Mouse (Mus musculus) kidney, adult 11 months (tissue): ENCODE measurements around the gene Rmdn3.

ENCODE experiments used
- DNase-seq: peaks from one replicate; pipeline ENCODE4 v3.0.0; 2022

Rmdn3 gene

GRCm38 (mm10) chr2:119156681-119157572, at the start of gene Rmdn3:
Gene Rmdn3 (minus strand): TSS chr2:119157034.
- peak; percentile 94 for DNase-seq

- no peak for DNase-seq
Measured at GRCm38 (mm10) chr2:119203871-119204460, 47.1 kb upstream of the Rmdn3 start.

- DNase-seq: no peak
Measured at GRCm38 (mm10) chr2:119202914-119203453, 46.1 kb upstream of the Rmdn3 start.

- no peak for DNase-seq
Measured at GRCm38 (mm10) chr2:119198934-119199333, 42.1 kb upstream of the Rmdn3 start.

- DNase-seq: no peak
Measured at GRCm38 (mm10) chr2:119198049-119198448, 41.2 kb upstream of the Rmdn3 start.

- DNase-seq: no peak
Measured at GRCm38 (mm10) chr2:119197493-119197892, 40.7 kb upstream of the Rmdn3 start.

GRCm38 (mm10) chr2:119196316-119197108, 39.7 kb upstream of the Rmdn3 start:
- DNase-seq: no peak

- no peak for DNase-seq
Measured at GRCm38 (mm10) chr2:119194140-119194539, 37.3 kb upstream of the Rmdn3 start.

GRCm38 (mm10) chr2:119190969-119191368, 34.1 kb upstream of the Rmdn3 start:
- DNase-seq: no peak

- DNase-seq: peak; percentile 68
Measured at GRCm38 (mm10) chr2:119189029-119189710, 32.3 kb upstream of the Rmdn3 start.

- no peak for DNase-seq
Measured at GRCm38 (mm10) chr2:119182914-119183313, 26.1 kb upstream of the Rmdn3 start.

- no peak for DNase-seq
Measured at GRCm38 (mm10) chr2:119177384-119177939, 20.6 kb upstream of the Rmdn3 start.

GRCm38 (mm10) chr2:119176761-119177160, 19.9 kb upstream of the Rmdn3 start:
- peak; percentile 27 for DNase-seq

GRCm38 (mm10) chr2:119175614-119176013, 18.8 kb upstream of the Rmdn3 start:
- DNase-seq: peak; percentile 29

- DNase-seq: no peak
Measured at GRCm38 (mm10) chr2:119174866-119175265, 18.0 kb upstream of the Rmdn3 start.

- DNase-seq: no peak
Measured at GRCm38 (mm10) chr2:119173991-119174651, 17.3 kb upstream of the Rmdn3 start, which contains the start of gene Gm14137. Gene Gm14137 (plus strand): TSS chr2:119174509.

- peak; percentile 58 for DNase-seq
Measured at GRCm38 (mm10) chr2:119172862-119173576, 16.2 kb upstream of the Rmdn3 start.

- no peak for DNase-seq
Measured at GRCm38 (mm10) chr2:119172446-119172845, 15.6 kb upstream of the Rmdn3 start.

GRCm38 (mm10) chr2:119171574-119171973, 14.7 kb upstream of the Rmdn3 start:
- no peak for DNase-seq

- DNase-seq: no peak
Measured at GRCm38 (mm10) chr2:119170282-119170681, 13.4 kb upstream of the Rmdn3 start.

- no peak for DNase-seq
Measured at GRCm38 (mm10) chr2:119167866-119168256, 11.0 kb upstream of the Rmdn3 start.
